Mouse (Mus musculus): ENCODE results near the gene Gse1.

Gse1 gene

GRCm38 (mm10) chr8:120212596-120212995, 15.7 kb upstream of the Gse1 start:
- no peak for DNase-seq (ENCODE audit: low read depth, low spot score)

DNA sequence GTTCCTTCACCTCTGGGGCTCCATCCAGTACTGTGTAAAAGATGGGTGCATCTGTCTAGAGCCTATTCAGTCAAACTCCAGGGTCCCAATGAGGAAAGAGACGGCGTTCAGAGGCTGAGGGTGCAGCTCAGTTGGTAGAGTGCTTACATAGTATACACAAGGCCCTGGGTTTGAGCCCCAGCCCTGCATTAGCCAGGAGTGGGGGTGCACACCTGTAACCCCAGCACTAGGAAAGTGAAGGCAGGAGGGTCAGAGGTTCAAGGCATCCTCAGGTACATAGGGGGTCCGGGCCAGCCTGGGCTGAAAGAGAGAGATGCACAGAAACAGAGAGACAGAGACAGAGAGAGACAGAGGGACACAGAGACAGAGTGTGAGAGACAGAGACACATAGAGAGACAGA, 15.0 kb upstream of the Gse1 start:
- no peak for DNase-seq (ENCODE audit: low read depth, low spot score)

DNA sequence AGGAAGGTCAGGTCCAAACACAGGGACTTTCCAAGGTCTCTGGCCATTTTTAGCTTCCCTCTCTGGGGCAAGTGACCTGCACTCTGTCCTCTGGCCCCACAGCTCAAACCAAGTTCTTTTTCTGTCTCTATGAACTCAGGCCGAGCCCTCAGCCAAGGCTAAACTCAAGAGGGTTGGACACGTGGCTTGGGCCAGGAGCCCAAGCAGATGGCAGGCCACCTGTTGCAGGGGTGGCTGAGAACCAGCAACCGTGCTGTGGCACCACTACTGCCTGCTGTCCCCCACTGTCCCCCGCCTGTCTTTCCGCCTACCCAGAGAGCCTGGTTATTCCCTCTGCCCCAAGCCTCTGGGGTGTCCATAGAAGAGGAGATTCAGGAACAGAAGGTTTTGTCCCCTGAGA, 14.3 kb upstream of the Gse1 start:
- no peak for DNase-seq (ENCODE audit: low read depth, low spot score)

GRCm38 (mm10) chr8:120215416-120216141, 12.7 kb upstream of the Gse1 start:
- no peak for DNase-seq (ENCODE audit: low read depth, low spot score)

DNA sequence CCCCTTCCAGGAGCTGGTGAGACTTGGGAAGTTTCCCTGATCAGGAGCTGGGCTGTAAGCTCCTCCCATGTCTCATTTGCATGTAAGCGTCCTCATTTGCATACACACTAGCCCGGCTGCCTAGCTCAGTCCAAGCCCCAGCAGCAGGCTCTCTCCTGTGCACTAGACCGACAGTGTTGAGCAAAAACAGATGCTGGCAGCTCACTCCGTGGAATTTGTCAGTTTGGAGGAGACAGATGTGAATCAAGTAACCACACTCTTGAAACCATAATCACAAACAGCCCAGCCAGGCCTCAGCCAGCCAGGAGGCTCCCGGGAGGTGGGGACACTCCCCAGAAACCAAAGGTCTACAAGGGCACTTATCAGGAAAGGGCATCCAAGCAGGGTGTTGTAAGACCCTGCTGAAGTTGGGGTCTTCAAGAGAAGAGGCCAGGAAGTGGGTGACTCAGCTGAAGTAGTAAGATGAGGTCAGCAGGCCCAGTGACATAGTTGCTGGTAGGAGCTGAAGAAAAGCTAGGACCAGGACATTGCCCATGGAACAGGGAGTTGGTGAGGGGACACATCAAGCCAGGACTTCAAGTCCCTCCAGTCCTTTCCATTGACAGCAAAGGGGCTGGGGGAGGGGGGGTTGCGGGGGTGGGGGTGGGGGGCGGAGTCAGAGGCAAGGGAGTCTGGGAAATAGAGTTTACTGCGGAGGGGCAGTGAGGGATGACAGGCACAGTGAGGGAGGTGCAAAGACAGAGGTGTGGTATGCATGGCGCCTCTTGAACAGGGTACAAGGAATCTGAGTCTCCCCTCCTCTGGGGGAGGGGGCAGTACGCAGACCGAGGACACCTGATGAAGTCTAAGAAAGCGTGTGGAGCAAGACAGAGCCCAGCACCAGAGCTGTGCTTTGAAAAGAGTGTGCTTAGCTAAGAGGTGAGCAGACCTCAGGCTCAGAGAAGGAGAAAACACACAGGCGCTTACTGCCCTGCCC, 11.1 kb upstream of the Gse1 start:
- peak; percentile 65 for DNase-seq (ENCODE audit: low read depth, low spot score)

DNA sequence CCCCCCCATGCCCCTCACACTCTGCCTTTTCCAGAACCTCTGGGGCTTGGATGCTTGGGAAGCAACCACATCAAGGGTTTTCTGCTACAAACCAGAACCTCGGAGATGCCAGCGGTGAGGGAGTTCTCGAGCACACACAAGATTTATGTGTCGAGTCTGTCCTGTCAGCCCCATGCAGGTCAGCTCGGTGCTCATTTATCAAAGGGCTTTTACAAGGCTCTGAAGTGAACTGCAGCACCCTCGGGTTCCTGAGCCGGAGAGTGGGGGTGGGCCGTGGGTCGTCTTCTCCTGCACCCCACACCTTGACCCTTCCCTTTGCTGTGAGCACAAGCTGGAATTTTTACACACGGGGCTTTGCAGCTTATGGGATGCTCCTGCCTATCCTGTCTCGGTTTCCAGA, 5.7 kb upstream of the Gse1 start:
- no peak for DNase-seq (ENCODE audit: low read depth, low spot score)

- no peak for DNase-seq (ENCODE audit: low read depth, low spot score)
Observed at GRCm38 (mm10) chr8:120224521-120225420, 3.5 kb upstream of the Gse1 start.

GRCm38 (mm10) chr8:120225421-120226151, 2.7 kb upstream of the Gse1 start:
- DNase-seq (ENCODE audit: low read depth, low spot score), result no peak

DNA sequence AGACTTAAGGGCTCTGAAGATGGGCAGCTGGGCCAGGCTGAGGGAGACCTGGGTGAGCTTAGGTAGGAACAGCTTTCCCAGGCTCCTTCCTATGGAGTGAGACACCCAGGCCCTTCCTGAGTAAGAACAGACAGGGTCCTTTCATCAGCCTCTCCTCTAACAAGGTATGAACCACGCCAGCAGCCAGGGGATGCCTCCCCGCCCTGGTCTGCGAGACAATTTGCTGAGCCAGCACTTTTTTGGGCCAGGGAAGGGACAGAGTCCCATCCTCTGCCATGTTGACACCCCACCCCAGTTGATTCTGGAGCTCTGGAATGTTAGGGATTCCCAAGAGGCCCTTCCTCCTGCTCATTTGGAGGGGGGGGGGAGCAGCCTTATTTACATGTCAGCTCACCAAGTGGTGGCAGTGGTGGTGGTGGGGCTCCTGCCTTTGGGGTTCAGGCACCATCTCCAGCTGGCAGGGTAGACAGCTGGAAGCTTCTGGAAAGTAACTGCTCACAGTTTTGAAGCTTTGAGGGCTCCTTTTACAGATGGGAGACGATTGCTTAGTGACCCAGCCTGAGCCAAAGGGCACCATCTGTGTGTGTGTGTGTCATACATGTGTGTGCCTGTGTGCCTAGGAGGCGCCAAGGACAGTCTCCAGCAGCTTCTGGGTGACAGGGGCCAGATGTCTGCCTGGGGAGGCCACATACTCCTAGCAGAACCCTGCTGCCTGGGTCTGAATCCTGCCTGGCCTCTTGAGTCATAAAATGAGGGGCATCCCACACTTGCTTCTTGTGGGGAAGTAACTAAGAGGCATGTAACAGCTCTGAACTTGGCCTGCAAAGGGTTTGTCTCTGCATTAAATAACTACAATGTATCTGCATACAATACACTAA, 1.3 kb upstream of the Gse1 start:
- DNase-seq (ENCODE audit: low read depth, low spot score), result no peak

DNA sequence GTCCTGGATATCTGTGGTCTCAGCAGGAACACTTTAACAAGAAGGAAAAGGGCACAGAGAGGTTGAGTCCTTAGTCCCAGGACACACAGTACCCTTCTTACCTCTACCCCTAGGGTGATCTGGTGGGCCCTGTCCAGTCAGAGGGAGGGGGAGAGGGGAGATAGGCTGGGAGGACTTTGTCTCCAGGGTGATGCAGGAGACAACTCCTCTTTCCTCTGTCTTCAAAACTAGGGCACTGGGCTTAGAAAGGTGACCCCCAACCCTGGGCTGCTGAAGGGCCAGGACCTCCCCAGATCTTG, 729 bp upstream of the Gse1 start:
- no peak for DNase-seq (ENCODE audit: low read depth, low spot score)

- DNase-seq (ENCODE audit: low read depth, low spot score), result no peak
Observed at GRCm38 (mm10) chr8:120228781-120229573, 721 bp downstream of the Gse1 start.

GRCm38 (mm10) chr8:120229574-120229916, 1.3 kb downstream of the Gse1 start:
- DNase-seq (ENCODE audit: low read depth, low spot score), result no peak

GRCm38 (mm10) chr8:120230081-120230480, 1.8 kb downstream of the Gse1 start:
- DNase-seq (ENCODE audit: low read depth, low spot score), result no peak

DNA sequence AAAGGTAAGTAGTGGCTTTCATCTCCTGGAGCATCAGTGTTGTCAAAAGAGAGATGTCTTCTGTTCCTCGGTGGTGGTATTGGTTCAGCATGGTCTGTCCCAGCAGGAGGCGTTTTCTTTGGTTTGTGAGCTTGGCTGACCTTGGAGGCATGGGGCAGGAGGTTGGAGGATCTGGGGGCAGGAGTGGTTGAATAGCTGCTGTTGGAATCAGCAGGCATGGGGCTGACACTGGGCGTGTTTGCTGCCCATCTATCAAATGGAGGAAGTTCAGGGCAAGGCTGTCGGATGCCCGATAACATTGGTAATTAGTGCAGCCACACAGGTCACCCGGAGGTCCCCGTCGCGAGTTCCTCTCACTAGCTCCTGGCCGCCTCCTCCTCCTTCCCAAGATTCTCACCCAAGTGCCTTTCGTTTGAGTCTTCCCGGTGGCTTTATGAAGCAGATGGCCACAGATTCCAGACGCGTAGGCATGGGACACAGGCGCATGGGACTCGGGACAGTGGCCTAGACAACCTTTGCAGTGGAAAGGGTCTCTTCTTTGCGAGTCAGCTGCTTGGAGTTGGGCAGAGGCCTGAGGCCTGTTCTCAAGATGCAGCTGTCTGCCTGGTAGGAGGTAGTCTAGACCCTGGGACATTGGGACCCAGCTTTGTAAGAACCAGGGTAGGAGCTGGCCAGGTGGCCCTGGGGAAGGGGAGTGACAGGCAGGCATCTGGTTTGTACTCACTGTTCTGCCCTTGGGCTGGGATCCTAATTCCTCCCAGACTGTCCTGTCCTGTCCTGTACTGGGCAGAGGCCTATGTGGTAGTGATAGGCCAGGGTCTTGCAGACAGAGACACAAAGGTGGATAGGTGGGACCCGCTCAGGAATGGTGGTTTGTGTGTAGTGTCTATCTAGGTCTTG, 2.7 kb downstream of the Gse1 start:
- DNase-seq (ENCODE audit: low read depth, low spot score), result no peak

DNA sequence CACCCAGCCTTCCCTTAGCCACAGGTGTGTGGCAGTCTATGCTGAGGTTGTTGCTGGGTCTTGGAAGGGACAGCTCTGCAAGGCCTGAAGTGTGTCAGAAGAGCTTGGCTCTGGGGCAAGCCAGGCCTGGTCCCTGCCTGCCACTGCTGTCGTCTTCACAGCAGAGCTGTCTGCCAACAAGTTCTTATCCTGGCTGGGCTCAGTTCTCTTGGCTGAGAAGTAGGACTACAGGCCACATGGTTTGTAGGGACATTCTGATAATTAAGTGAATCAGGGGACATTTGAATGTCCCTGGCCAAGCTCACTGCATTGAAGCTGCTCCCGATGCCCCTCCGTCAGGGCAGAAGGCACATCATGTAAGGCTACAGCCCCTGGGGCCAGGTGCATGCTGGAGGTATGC, 3.6 kb downstream of the Gse1 start:
- no peak for DNase-seq (ENCODE audit: low read depth, low spot score)

DNA sequence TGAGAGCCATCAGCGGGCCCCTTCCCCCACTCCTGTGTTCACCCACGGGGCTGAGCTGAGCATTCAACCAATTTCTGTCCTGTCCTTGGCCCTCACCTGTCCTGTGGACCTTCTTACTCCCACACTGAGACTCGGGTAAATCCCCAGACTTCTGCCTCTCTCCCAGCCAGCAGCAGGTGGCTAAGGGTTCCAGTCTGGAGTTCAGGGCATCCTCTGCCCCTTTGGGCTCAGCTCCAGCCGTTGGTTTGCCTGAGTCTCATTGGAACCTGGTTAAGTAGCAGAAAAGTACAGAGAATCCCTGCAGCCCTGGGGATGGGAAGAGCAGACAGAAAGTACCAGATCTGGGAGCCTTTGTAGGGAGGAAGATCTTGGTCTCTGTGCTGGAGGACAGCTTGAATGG, 4.1 kb downstream of the Gse1 start:
- no peak for DNase-seq (ENCODE audit: low read depth, low spot score)

GRCm38 (mm10) chr8:120232913-120233312, 4.7 kb downstream of the Gse1 start:
- no peak for DNase-seq (ENCODE audit: low read depth, low spot score)

DNA sequence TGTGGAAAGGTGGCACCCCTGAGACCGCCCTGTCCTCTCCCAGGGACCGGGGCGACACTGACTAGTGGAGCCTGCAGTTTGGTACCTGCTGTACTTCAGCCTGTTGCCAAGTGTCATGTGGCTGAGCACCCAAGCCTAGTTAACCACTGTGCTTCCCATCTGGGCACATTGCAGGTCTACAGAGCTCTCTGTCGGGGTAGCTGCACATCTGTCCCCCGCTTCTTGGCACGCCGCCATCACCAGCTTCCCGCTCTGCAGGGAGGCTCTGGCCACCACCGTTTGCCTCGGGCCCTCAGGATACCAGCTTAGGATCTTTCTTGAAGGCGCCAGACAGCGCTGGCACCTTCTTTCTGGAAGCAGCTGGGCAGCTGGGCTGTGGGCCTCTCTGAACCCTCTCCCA, 6.2 kb downstream of the Gse1 start:
- no peak for DNase-seq (ENCODE audit: low read depth, low spot score)

GRCm38 (mm10) chr8:120234866-120235265, 6.6 kb downstream of the Gse1 start:
- DNase-seq (ENCODE audit: low read depth, low spot score), result no peak

All from embryo, embryonic 11.5 days (tissue).